Mouse (Mus musculus) liver, embryonic 13.5 days (tissue): ENCODE data around the gene Slc23a4. TPM values are rescaled to one million over a fixed set of nuclear protein-coding genes. Genes with fewer than 3 reads are reported as not detected.
A peak's percentile ranks its signal among the peaks of the same experiment; 100 is the strongest.

Experiments
- ATAC-seq: fragments of 200-750 bp; cut with Nextera tagmentation; 2 replicates; pipeline ENCODE4 v1.8.0; 2017; ENCODE audit warnings: low read depth, mild to moderate bottlenecking, moderate number of reproducible peaks, moderate library complexity
- DNase-seq: peaks from one replicate; pipeline ENCODE4 v3.0.0; 2022
- H3K27ac ChIP-seq: fragments of 300-500 bp; sonication (generic); 2 replicates; pipeline ENCODE4 v1.5.1; 2015; ENCODE audit warnings: moderate library complexity, mild to moderate bottlenecking, inconsistent platforms
- H3K27me3 ChIP-seq: fragments of 300-500 bp; sonication (generic); 2 replicates; pipeline ENCODE4 v1.6.1; 2015; ENCODE audit warnings: mild to moderate bottlenecking, inconsistent platforms
- H3K36me3 ChIP-seq: fragments of 300-500 bp; sonication (generic); 2 replicates; pipeline ENCODE4 v1.6.1; 2015; ENCODE audit warnings: mild to moderate bottlenecking, inconsistent platforms
- H3K4me1 ChIP-seq: fragments of 300-500 bp; sonication (generic); replicated peaks from 2 replicates; pipeline ENCODE4 v1.6.1; 2015; ENCODE audit warnings: inconsistent platforms
- H3K4me2 ChIP-seq: fragments of 300-500 bp; sonication (generic); 2 replicates; pipeline ENCODE4 v1.6.1; 2015; ENCODE audit warnings: inconsistent platforms, mild to moderate bottlenecking, moderate library complexity
- H3K4me3 ChIP-seq: fragments of 300-500 bp; sonication (generic); replicated peaks from 2 replicates; pipeline ENCODE4 v1.5.1; 2015; ENCODE audit warnings: mild to moderate bottlenecking, inconsistent platforms
- H3K9ac ChIP-seq: fragments of 300-500 bp; sonication (generic); 2 replicates; pipeline ENCODE4 v1.6.1; 2015; ENCODE audit warnings: mild to moderate bottlenecking, inconsistent platforms
- H3K9me3 ChIP-seq: fragments of 300-500 bp; sonication (generic); replicated peaks from 2 replicates; pipeline ENCODE4 v1.6.1; 2016; ENCODE audit warnings: inconsistent platforms
- WGBS: fragments of 180-500 bp; shearing (Covaris S2); methylation state at CpG from one replicate; pipeline ENCODE4 v1.1.7; 2015; ENCODE audit not compliant: insufficient replicate concordance; 5-methylcytosine and 5-hydroxymethylcytosine counted together
- polyA plus RNA-seq: library from polyadenylated mRNA; unstranded; fragments of >200 nt; fragmentation: Nextera tagmentation; extraction: Ambion mirVana; gene quantifications from 2 replicates; pipeline ENCODE4 v1.2.1, GENCODE M21; 2015

Slc23a4 gene
- polyA plus RNA-seq, 1 experiment from 2014 or later, result 0.17 TPM

- peak; percentile 32; the same call in 1 of the 2 replicates for ATAC-seq
- DNase-seq, result no peak
- Histone ChIP-seq H3K4me2 (no peak overlapping the region), H3K9ac (no peak overlapping the region), H3K4me3 (no peak overlapping the region), H3K27me3 (no peaks in the 10 kb centered on the region), H3K36me3 (peaks cover 96% of the 10 kb centered on the region), H3K9me3 (no peaks in the 10 kb centered on the region), H3K27ac (no peak overlapping the region), H3K4me1 (peaks cover 35% of the 10 kb centered on the region)
- 72% methylated on average over 2 of the region's 2 CpGs for WGBS
Measured at GRCm38 (mm10) chr6:34899127-34899526, 89.1 kb downstream of the Slc23a4 start.

- Histone ChIP-seq H3K9ac (no peak overlapping the region), H3K9me3 (no peaks in the 10 kb centered on the region), H3K4me2 (no peak overlapping the region), H3K36me3 (peaks cover 96% of the 10 kb centered on the region), H3K27me3 (no peaks in the 10 kb centered on the region), H3K4me3 (no peak overlapping the region), H3K4me1 (peaks cover 9% of the 10 kb centered on the region), H3K27ac (no peak overlapping the region)
- 82% methylated on average over 16 of the region's 16 CpGs for WGBS
- ATAC-seq (no peak), DNase-seq (no peak)
Measured at GRCm38 (mm10) chr6:34896168-34896780, 91.9 kb downstream of the Slc23a4 start.

- H3K27me3 ChIP-seq, result no peaks in the 10 kb centered on the region
- no peak overlapping the region for H3K9ac ChIP-seq
- H3K4me3 ChIP-seq, result no peak overlapping the region
- no peaks in the 10 kb centered on the region for H3K9me3 ChIP-seq
- H3K4me2 ChIP-seq, result no peak overlapping the region
- DNase-seq (no peak), ATAC-seq (no peak)
- peaks cover 9% of the 10 kb centered on the region for H3K4me1 ChIP-seq
- no peak overlapping the region for H3K27ac ChIP-seq
- 89% methylated on average over 7 of the region's 7 CpGs for WGBS
- H3K36me3 ChIP-seq, result peaks cover 96% of the 10 kb centered on the region
Measured at GRCm38 (mm10) chr6:34895569-34895968, 92.6 kb downstream of the Slc23a4 start.

Other genes starting within 250 kb of the Slc23a4 start
- gene Agbl3, start 208.0 kb downstream of the Slc23a4 start, polyA plus RNA-seq, result 3.7 and 4.0 TPM in 2 replicates
- 2.4 and 2.7 TPM in 2 replicates for gene Tmem140, start 125.3 kb downstream of the Slc23a4 start, polyA plus RNA-seq
- 10.5 and 10.6 TPM in 2 replicates for gene Cyren, start 110.3 kb downstream of the Slc23a4 start, polyA plus RNA-seq
- gene Wdr91, start 77.5 kb downstream of the Slc23a4 start, polyA plus RNA-seq, result 12.3 and 13.8 TPM in 2 replicates
- not detected in 2 replicates for gene Stra8, start 68.2 kb downstream of the Slc23a4 start, polyA plus RNA-seq
- gene Cnot4, start 145.3 kb upstream of the Slc23a4 start, polyA plus RNA-seq, result 13.7 and 16.5 TPM in 2 replicates
- gene Nup205, start 189.0 kb upstream of the Slc23a4 start, polyA plus RNA-seq, result 22.0 and 28.2 TPM in 2 replicates